Mouse (Mus musculus) intestine, embryonic 16.5 days (tissue): ENCODE results near the gene Aifm3. TPM values are rescaled to one million over a fixed set of nuclear protein-coding genes. Genes with fewer than 3 reads are reported as not detected.

ENCODE experiments used
- ATAC-seq: fragments of 200-750 bp; cut with Nextera tagmentation; 2 replicates; pipeline ENCODE4 v1.8.0; 2017; ENCODE audit warnings: moderate TSS enrichment, moderate library complexity
- H3K27ac ChIP-seq: fragments of 300-500 bp; sonication (generic); 2 replicates; pipeline ENCODE4 v1.5.1; 2014; ENCODE audit warnings: mild to moderate bottlenecking, low read length
- H3K27me3 ChIP-seq: fragments of 300-500 bp; sonication (generic); replicated peaks from 2 replicates; pipeline ENCODE4 v1.6.1; 2014; ENCODE audit warnings: low read length, control low read depth, mixed read lengths; ENCODE audit not compliant: control insufficient read depth, insufficient read depth
- H3K36me3 ChIP-seq: fragments of 300-500 bp; sonication (generic); 2 replicates; pipeline ENCODE4 v1.6.1; 2014; ENCODE audit warnings: low read length, control low read depth; ENCODE audit not compliant: control insufficient read depth, insufficient read depth
- H3K4me1 ChIP-seq: fragments of 300-500 bp; sonication (generic); 2 replicates; pipeline ENCODE4 v1.6.1; 2014; ENCODE audit warnings: low read length, control low read depth, mixed read lengths; ENCODE audit not compliant: control insufficient read depth, insufficient read depth
- H3K4me2 ChIP-seq: fragments of 300-500 bp; sonication (generic); 2 replicates; pipeline ENCODE4 v1.6.1; 2014; ENCODE audit warnings: low read depth, low read length, control low read depth
- H3K4me3 ChIP-seq: fragments of 300-500 bp; sonication (generic); 2 replicates; pipeline ENCODE4 v1.5.1; 2014; ENCODE audit warnings: mild to moderate bottlenecking, low read length
- H3K9ac ChIP-seq: fragments of 300-500 bp; sonication (generic); 2 replicates; pipeline ENCODE4 v1.6.1; 2014; ENCODE audit warnings: low read depth, low read length
- H3K9me3 ChIP-seq: fragments of 300-500 bp; sonication (generic); 2 replicates; pipeline ENCODE4 v1.6.1; 2016; ENCODE audit warnings: low read length, control low read depth; ENCODE audit not compliant: control insufficient read depth
- WGBS: fragments of 180-500 bp; shearing (Covaris S2); extraction: QIAGEN DNeasy Blood & Tissue Kit; methylation state at CpG from one replicate; pipeline ENCODE4 v1.1.7; 2014; 5-methylcytosine and 5-hydroxymethylcytosine counted together
- polyA plus RNA-seq: library from polyadenylated mRNA; unstranded; fragments of >200 nt; fragmentation: Nextera tagmentation; extraction: Ambion mirVana; gene quantifications from 2 replicates; pipeline ENCODE4 v1.2.1, GENCODE M21; 2015

Aifm3 gene
- polyA plus RNA-seq = 8.9 and 9.7 TPM in 2 replicates

DNA sequence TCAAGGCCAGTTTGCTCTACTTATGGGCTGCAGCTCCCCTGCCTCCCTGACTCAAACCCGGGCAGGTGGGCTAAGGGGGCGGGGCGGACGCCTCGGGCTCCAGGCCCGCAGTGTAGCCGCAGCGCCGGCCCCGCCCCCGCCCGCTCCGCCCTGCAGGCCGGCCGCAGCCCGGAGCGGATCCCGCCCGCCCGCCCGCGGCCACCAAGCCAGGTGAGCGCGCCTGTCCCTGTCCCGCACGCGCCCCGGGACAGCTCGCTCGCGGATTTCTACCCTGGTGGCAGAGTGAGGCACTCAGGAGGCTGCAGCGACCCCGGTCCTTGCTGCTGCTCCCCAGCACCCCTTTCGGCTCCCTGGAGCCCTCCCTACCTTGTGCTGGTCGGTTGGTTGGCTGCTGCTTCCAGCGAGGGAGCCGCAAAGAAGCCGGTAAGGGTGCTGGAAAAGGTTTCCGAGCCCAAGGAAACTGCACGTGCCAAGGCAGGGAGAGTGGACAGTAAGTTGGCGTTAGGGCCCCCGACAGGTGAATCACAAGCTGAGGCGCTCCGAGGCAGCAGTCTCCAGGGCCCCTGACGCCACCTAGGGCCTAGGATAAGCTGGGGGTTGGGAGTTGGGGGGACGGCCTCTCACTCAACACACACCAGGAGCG, at the start of gene Aifm3:
Gene Aifm3 (plus strand): TSS at position 143 of the 643 bp plus-strand sequence.
- peak within 1 kb of the TSS; percentile 75 for H3K9ac ChIP-seq
- ATAC-seq = peak; percentile 91

DNA sequence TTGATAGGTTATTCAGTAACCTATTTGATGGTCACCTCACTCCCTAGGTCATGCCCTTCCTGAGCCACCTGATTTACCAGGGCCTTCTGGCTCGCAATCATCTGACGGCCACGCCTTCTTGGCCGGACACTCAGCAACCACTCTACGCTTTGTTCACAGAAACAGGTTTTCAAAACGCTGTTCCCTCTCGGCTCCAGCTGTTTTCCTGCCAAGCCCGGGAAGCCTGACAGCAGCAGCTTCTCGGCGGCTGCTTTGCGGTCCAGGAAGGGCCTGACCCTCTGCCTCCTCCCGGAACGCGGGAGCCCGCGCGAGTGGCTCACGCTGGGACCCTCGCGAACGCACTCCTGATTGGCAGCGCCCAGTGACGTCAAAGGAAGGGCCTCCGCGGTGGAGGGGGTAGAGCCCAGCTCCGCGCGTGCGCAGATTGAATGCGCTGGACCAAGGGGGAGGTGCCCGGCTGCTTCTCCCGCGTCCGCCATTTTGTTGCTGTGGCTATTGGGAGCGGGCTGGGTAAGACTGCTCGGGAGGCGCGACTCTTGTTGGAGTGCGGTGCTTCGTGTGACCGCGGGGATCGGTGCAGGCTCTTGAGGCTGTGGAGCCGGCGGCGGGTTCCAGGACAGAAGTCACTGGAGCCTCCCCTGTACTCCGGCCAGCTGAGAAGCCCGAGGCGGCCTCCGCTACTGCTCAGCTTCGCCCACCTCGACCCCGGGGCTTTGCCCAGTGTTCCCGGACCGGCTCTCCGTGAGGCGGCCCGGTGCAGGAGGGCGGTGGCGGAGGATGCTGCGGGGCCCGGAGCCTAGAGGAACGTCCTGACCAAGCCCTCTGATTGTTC, 37.7 kb upstream of the Aifm3 start, which contains the start of gene Crkl:
Gene Crkl (plus strand): TSS at position 447 of the 832 bp plus-strand sequence.
- H3K9me3 ChIP-seq = no peaks in the 10 kb centered on the region
- peak within 1 kb of the TSS; percentile 64 for H3K4me2 ChIP-seq
- H3K27me3 ChIP-seq = no peaks in the 10 kb centered on the region
- H3K36me3 ChIP-seq = 0 out of 2 replicates have a peak, but pooled peaks cover 3% of the 10 kb centered on the region
- H3K4me3 ChIP-seq = peak within 1 kb of the TSS; percentile 97
- under 1% methylated on average over 63 of the region's 63 CpGs for WGBS
- peak within 1 kb of the TSS; percentile 99 for H3K9ac ChIP-seq
- peaks cover 8% of the 10 kb centered on the region for H3K4me1 ChIP-seq
- H3K27ac ChIP-seq = peak within 1 kb of the TSS; percentile 91
- peak; percentile 97 for ATAC-seq

More for the DNA sequence above, at the start of gene Aifm3:
- peak within 1 kb of the TSS; percentile 77 for H3K4me2 ChIP-seq
- under 1% methylated on average over 47 of the region's 47 CpGs for WGBS
- H3K4me3 ChIP-seq = peak within 1 kb of the TSS; percentile 60
- no peaks in the 10 kb centered on the region for H3K9me3 ChIP-seq
- peaks cover 4% of the 10 kb centered on the region; the same call in 1 of the 2 replicates for H3K36me3 ChIP-seq
- H3K4me1 ChIP-seq = peaks cover 9% of the 10 kb centered on the region; the same call in 1 of the 2 replicates
- H3K27ac ChIP-seq = no peak within 1 kb of the TSS
- H3K27me3 ChIP-seq = no peaks in the 10 kb centered on the region

DNA sequence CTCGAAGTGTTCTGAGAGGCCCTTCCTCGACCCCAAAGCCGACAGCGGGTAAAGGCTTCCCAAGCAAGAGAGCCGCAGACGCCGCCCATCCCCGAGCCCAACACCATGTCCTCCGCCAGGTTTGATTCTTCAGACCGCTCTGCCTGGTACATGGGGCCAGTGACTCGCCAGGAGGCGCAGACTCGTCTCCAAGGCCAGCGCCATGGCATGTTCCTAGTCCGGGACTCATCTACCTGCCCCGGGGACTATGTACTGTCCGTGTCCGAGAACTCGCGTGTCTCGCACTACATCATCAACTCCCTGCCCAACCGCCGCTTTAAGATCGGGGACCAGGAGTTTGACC, 37.1 kb upstream of the Aifm3 start:
- peak overlapping the region; percentile 91 for H3K27ac ChIP-seq
- no peaks in the 10 kb centered on the region for H3K27me3 ChIP-seq
- H3K9ac ChIP-seq = peak overlapping the region; percentile 99
- WGBS = 0% methylated on average over 24 of the region's 24 CpGs
- H3K36me3 ChIP-seq = peaks cover 5% of the 10 kb centered on the region; the same call in 1 of the 2 replicates
- H3K9me3 ChIP-seq = no peaks in the 10 kb centered on the region
- peaks cover 8% of the 10 kb centered on the region for H3K4me1 ChIP-seq
- H3K4me3 ChIP-seq = peak overlapping the region; percentile 97
- ATAC-seq = peak; percentile 47; the same call in 1 of the 2 replicates
- H3K4me2 ChIP-seq = peak overlapping the region; percentile 64

DNA sequence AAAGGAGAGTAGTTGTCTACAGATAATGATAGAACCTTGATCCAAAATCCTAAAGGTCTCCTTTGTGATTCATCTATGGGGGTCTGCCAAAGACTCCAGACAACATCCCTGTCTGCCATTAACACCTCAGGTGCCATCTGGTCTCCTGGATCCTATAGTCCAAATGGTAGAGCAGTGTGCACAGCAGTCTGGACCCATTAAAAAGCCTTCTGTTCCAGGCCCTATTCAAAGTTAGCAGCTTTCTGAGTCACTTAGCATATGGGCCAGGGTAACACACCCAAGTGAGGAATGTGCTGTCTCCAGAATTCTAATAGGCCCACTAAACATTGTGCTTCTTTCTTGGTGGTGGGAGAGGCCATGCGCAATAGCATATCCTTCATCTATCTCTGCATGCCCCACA, 32.5 kb upstream of the Aifm3 start:
- no peaks in the 10 kb centered on the region for H3K9me3 ChIP-seq
- peaks cover 11% of the 10 kb centered on the region for H3K4me1 ChIP-seq
- H3K9ac ChIP-seq = no peak overlapping the region
- H3K27me3 ChIP-seq = no peaks in the 10 kb centered on the region
- ATAC-seq = no peak
- no peak overlapping the region for H3K4me2 ChIP-seq
- no peak overlapping the region for H3K4me3 ChIP-seq
- WGBS = 97% methylated on average over 1 of the region's 1 CpGs
- H3K27ac ChIP-seq = no peak overlapping the region
- H3K36me3 ChIP-seq = peaks cover 9% of the 10 kb centered on the region; the same call in 1 of the 2 replicates

DNA sequence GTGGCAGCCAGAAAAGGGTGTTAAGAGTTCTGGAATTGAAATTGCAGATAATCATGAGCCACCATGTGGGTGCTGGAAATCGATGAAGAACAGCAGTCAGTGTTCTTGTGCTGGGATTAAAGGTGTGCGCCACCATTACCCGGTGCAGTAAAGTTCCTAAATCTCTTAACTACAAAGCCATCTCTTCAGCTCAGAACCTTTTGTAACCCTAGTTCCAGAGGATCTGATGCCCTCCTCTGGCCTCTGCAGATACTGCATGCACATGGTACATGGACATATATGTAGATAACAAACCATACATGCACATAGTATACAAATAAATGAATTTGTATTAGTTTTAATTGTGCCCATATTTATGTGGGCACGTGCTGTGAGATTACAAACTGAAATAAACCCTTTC, 29.2 kb upstream of the Aifm3 start:
- Histone ChIP-seq H3K4me3 (no peak overlapping the region), H3K36me3 (peaks cover 9% of the 10 kb centered on the region; the same call in 1 of the 2 replicates), H3K9me3 (no peaks in the 10 kb centered on the region), H3K4me2 (no peak overlapping the region), H3K27me3 (no peaks in the 10 kb centered on the region), H3K27ac (no peak overlapping the region), H3K9ac (no peak overlapping the region), H3K4me1 (peaks cover 4% of the 10 kb centered on the region)
- no peak; the same call in 1 of the 2 replicates for ATAC-seq
- 93% methylated on average over 4 of the region's 4 CpGs for WGBS

DNA sequence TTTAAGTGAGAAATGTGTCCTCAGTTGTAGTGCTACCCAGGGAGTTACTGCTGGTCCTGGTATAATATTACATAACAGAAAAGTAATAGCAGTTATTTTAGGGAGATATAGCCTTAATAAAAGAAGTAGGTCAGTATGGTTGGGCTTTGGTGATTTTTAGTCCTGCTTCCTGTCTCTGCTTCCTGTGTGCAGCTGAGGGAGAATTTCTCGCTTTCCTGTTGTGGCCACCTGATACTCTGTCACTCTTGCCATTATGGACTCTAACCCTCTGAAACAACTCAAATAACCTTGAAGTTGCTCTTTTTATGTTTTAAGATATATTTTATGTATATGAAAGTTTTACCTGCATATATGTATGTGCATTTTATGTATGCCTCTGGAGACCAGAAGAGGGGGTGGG, 27.8 kb upstream of the Aifm3 start:
- Histone ChIP-seq H3K27me3 (no peaks in the 10 kb centered on the region), H3K4me3 (no peak overlapping the region), H3K4me2 (no peak overlapping the region), H3K36me3 (peaks cover 6% of the 10 kb centered on the region; the same call in 1 of the 2 replicates), H3K9me3 (no peaks in the 10 kb centered on the region), H3K27ac (no peak overlapping the region), H3K9ac (no peak overlapping the region), H3K4me1 (0 out of 2 replicates have a peak, but pooled peaks cover 3% of the 10 kb centered on the region)
- no peak for ATAC-seq
- WGBS = 89% methylated on average over 1 of the region's 1 CpGs

DNA sequence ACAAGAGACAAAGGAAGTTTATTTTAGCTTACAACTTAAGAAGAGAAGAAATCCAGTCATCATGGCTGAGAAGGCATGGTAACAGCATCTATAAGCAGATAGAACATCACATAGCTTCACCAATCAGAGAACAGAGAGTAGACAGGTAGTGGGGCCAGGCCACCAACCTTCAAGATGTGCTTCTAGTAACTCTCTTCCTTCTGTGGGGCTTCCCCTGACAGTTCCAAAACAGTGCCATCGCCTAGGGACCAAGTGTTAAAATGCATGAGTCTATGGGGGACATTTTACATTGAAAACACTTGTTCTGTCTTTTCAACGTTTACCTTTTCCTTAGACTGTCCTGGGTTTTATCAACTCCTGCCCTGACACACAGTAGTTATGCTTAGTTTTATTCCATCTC, 26.2 kb upstream of the Aifm3 start:
- 87% methylated on average over 2 of the region's 2 CpGs for WGBS
- H3K4me1 ChIP-seq = peaks cover 7% of the 10 kb centered on the region; the same call in 1 of the 2 replicates

DNA sequence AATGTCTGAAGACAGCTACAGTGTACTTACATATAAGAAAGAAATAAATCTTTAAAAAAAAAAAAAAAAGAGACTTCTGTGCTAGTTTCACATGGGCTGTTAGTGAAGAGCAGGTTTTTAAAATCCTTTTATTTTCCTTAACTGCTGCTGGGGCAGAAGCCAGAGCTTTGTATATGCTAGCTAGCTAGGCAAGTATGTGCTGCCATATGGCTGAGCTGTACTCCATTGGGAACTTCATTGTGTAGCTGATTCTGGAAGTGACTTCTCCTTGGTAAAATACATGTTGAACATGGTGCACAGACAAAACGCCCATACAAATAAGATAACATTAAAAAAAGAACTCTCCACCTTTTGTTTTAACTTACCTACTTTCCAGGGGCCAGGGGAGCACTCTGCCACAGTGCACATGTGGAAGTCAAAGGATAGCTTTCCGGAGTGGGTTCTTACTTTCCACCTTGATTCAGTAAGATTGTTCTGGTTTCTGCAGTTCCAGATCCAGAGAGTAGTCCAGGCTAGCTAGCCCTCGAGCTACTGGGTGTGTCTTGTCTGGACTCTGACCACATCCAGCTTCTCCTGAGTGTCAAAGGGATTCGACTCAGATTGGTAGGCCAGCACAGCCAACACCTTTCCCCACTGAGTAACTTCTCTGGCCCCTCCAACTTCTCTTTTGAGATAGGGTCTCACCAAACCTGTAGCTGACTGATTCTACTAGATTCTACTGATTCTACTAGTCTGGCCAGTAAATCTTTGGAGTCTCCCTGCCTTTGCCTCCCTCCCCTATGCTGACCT, 22.3 kb upstream of the Aifm3 start:
- Histone ChIP-seq H3K36me3 (peaks cover 7% of the 10 kb centered on the region), H3K9ac (no peak overlapping the region), H3K4me3 (no peak overlapping the region), H3K27ac (peak overlapping the region; percentile 40; the same call in 1 of the 2 replicates), H3K9me3 (no peaks in the 10 kb centered on the region), H3K4me1 (peaks cover 5% of the 10 kb centered on the region; the same call in 1 of the 2 replicates), H3K4me2 (no peak overlapping the region; the same call in 1 of the 2 replicates), H3K27me3 (no peaks in the 10 kb centered on the region)
- ATAC-seq = peak; percentile 71
- WGBS = 72% methylated on average over 4 of the region's 4 CpGs

More for the DNA sequence above, 26.2 kb upstream of the Aifm3 start:
- H3K27ac ChIP-seq = no peak overlapping the region
- no peaks in the 10 kb centered on the region for H3K27me3 ChIP-seq
- no peaks in the 10 kb centered on the region for H3K36me3 ChIP-seq
- no peak for ATAC-seq
- no peak overlapping the region for H3K4me2 ChIP-seq
- H3K9ac ChIP-seq = no peak overlapping the region
- H3K9me3 ChIP-seq = no peaks in the 10 kb centered on the region
- H3K4me3 ChIP-seq = no peak overlapping the region
